In genomic region chr5:102013781-102014180, GRCm38 (mm10) we compare ENCODE assay signal across 20 mouse cellular contexts. TPM values are rescaled to one million over a fixed set of nuclear protein-coding genes. Genes with fewer than 3 reads are reported as not detected.
DNase-seq lines count a peak whose midpoint lies in the region; ATAC-seq lines count a peak whose summit lies in the region.
"Had no signal": no experiment of that assay in that cellular context is flagged by ENCODE, and none has a peak within 500 bp of the region (broad histone marks: within the 10 kb centered on the region; RNA-seq: fewer than 3 reads in every experiment).

No protein-coding gene starts in this region.

- peak; percentile 36 for ATAC-seq in forebrain, embryonic 13.5 days
- no peak for ATAC-seq in forebrain, embryonic 11.5 days (replicated peaks; ENCODE audit: low FRiP score)
- ATAC-seq in hindbrain, embryonic 13.5 days (ENCODE audit: low FRiP score): 0 out of 2 replicates have a peak, but pooled peaks have one; percentile 11
- ATAC-seq in kidney, embryonic 16.5 days (ENCODE audit: low FRiP score, low TSS enrichment): no peak
- peak; percentile 11; the same call in 1 of the 2 replicates for ATAC-seq in neural tube, embryonic 13.5 days (ENCODE audit: low read depth)

- H3K4me1 ChIP-seq in forebrain, embryonic 13.5 days: peaks cover 17% of the 10 kb centered on the region
- H3K4me1 ChIP-seq in forebrain, embryonic 11.5 days (replicated peaks; ENCODE audit: control insufficient read depth, insufficient read depth, low read length): no peaks in the 10 kb centered on the region
- peaks cover 14% of the 10 kb centered on the region for H3K4me1 ChIP-seq in hindbrain, embryonic 13.5 days (replicated peaks)
- H3K4me1 ChIP-seq in hindbrain, embryonic 10.5 days (replicated peaks): no peaks in the 10 kb centered on the region
- no peaks in the 10 kb centered on the region for H3K4me1 ChIP-seq in kidney, embryonic 16.5 days (ENCODE audit: insufficient read depth, low read length)
- H3K4me1 ChIP-seq in neural tube, embryonic 13.5 days (replicated peaks): peaks cover 12% of the 10 kb centered on the region; the same call in 1 of the 2 replicates
- H3K4me1 ChIP-seq: embryonic facial prominence, embryonic 15.5 days; neural tube, embryonic 12.5 days; stomach, embryonic 15.5 days had no signal

- no peaks in the 10 kb centered on the region for H3K9me3 ChIP-seq in forebrain, embryonic 13.5 days (replicated peaks)
- no peaks in the 10 kb centered on the region for H3K9me3 ChIP-seq in forebrain, embryonic 11.5 days (ENCODE audit: control insufficient read depth, low read length)
- H3K9me3 ChIP-seq in hindbrain, embryonic 13.5 days: no peaks in the 10 kb centered on the region
- H3K9me3 ChIP-seq in hindbrain, embryonic 10.5 days: 0 out of 2 replicates have a peak, but pooled peaks cover 3% of the 10 kb centered on the region
- 0 out of 2 replicates have a peak, but pooled peaks cover 3% of the 10 kb centered on the region for H3K9me3 ChIP-seq in kidney, embryonic 16.5 days (ENCODE audit: low read length)
- H3K9me3 ChIP-seq in neural tube, embryonic 13.5 days: no peaks in the 10 kb centered on the region
- H3K9me3 ChIP-seq: embryonic facial prominence, embryonic 15.5 days; heart, embryonic 13.5 days; midbrain, embryonic 10.5 days; neural tube, embryonic 12.5 days; stomach, embryonic 15.5 days had no signal

- no peak for DNase-seq in forebrain, embryonic 11.5 days (ENCODE audit: low spot score)
- DNase-seq in hindbrain, embryonic 10.5 days (ENCODE audit: low spot score): no peak
- peak; percentile 26 to 48 for DNase-seq in kidney, adult 8-10 months
- no peak for DNase-seq in neural tube, embryonic 10.5 days (ENCODE audit: extremely low spot score, low spot score)
- DNase-seq: adrenal gland, postnatal 36 days; gastrocnemius, postnatal 14 days; heart, postnatal 14 days; layer of hippocampus, postnatal 36 days; lung, postnatal 4 days; right cerebral cortex, postnatal 4 days; thymus, postnatal 25 days had no signal

- peak overlapping the region; percentile 28 for H3K4me2 ChIP-seq in forebrain, embryonic 13.5 days
- no peak overlapping the region for H3K4me2 ChIP-seq in forebrain, embryonic 11.5 days (ENCODE audit: low read depth, low read length, severe bottlenecking)
- H3K4me2 ChIP-seq in hindbrain, embryonic 13.5 days: no peak overlapping the region
- H3K4me2 ChIP-seq in kidney, embryonic 16.5 days (replicated peaks; ENCODE audit: low read depth, low read length): no peak overlapping the region
- no peak overlapping the region for H3K4me2 ChIP-seq in neural tube, embryonic 13.5 days
- H3K4me2 ChIP-seq: embryonic facial prominence, embryonic 15.5 days; heart, embryonic 13.5 days; neural tube, embryonic 12.5 days; stomach, embryonic 15.5 days had no signal

- peak overlapping the region; percentile 35; the same call in 1 of the 2 replicates for H3K27ac ChIP-seq in forebrain, embryonic 13.5 days
- no peak overlapping the region for H3K27ac ChIP-seq in forebrain, embryonic 11.5 days (ENCODE audit: low read depth, low read length)
- peak overlapping the region; percentile 46 for H3K27ac ChIP-seq in hindbrain, embryonic 13.5 days
- H3K27ac ChIP-seq in hindbrain, embryonic 10.5 days: no peak overlapping the region
- no peak overlapping the region for H3K27ac ChIP-seq in kidney, embryonic 16.5 days (ENCODE audit: low read length)
- no peak overlapping the region; the same call in 1 of the 2 replicates for H3K27ac ChIP-seq in neural tube, embryonic 13.5 days (replicated peaks)
- H3K27ac ChIP-seq: embryonic facial prominence, embryonic 15.5 days; heart, embryonic 13.5 days; midbrain, embryonic 10.5 days; neural tube, embryonic 12.5 days; stomach, embryonic 15.5 days had no signal

- H3K9ac ChIP-seq in forebrain, embryonic 13.5 days: no peak overlapping the region
- no peak overlapping the region for H3K9ac ChIP-seq in forebrain, embryonic 11.5 days (ENCODE audit: low read length)
- H3K9ac ChIP-seq in hindbrain, embryonic 13.5 days: no peak overlapping the region
- no peak overlapping the region for H3K9ac ChIP-seq in kidney, embryonic 16.5 days (replicated peaks; ENCODE audit: low read length)
- H3K9ac ChIP-seq in neural tube, embryonic 13.5 days: no peak overlapping the region
- H3K9ac ChIP-seq: embryonic facial prominence, embryonic 15.5 days; heart, embryonic 13.5 days; neural tube, embryonic 12.5 days; stomach, embryonic 15.5 days had no signal

- H3K27me3 ChIP-seq in forebrain, embryonic 13.5 days: no peaks in the 10 kb centered on the region
- no peaks in the 10 kb centered on the region for H3K27me3 ChIP-seq in forebrain, embryonic 11.5 days (ENCODE audit: control insufficient read depth, insufficient read depth, low read length)
- no peaks in the 10 kb centered on the region for H3K27me3 ChIP-seq in hindbrain, embryonic 13.5 days
- H3K27me3 ChIP-seq in hindbrain, embryonic 10.5 days (ENCODE audit: insufficient read depth, poor library complexity, severe bottlenecking): no peaks in the 10 kb centered on the region
- no peaks in the 10 kb centered on the region for H3K27me3 ChIP-seq in kidney, embryonic 16.5 days (ENCODE audit: insufficient read depth, low read length)
- H3K27me3 ChIP-seq in neural tube, embryonic 13.5 days: no peaks in the 10 kb centered on the region
- H3K27me3 ChIP-seq: embryonic facial prominence, embryonic 15.5 days; heart, embryonic 13.5 days; neural tube, embryonic 12.5 days; stomach, embryonic 15.5 days had no signal

- peaks cover 15% of the 10 kb centered on the region for H3K36me3 ChIP-seq in forebrain, embryonic 13.5 days (ENCODE audit: poor library complexity, severe bottlenecking)
- H3K36me3 ChIP-seq in forebrain, embryonic 11.5 days (ENCODE audit: control insufficient read depth, insufficient read depth, low read length): no peaks in the 10 kb centered on the region
- H3K36me3 ChIP-seq in hindbrain, embryonic 13.5 days: peaks cover 15% of the 10 kb centered on the region
- peaks cover 54% of the 10 kb centered on the region for H3K36me3 ChIP-seq in hindbrain, embryonic 10.5 days
- peaks cover 23% of the 10 kb centered on the region for H3K36me3 ChIP-seq in kidney, embryonic 16.5 days (ENCODE audit: insufficient read depth, low read length)
- H3K36me3 ChIP-seq in neural tube, embryonic 13.5 days: peaks cover 21% of the 10 kb centered on the region; the same call in 1 of the 2 replicates

- 70% methylated on average over 7 of the region's 7 CpGs for WGBS in forebrain, embryonic 13.5 days
- 87% methylated on average over 7 of the region's 7 CpGs for WGBS in forebrain, embryonic 11.5 days
- WGBS in hindbrain, embryonic 13.5 days: 72% methylated on average over 7 of the region's 7 CpGs
- 91% methylated on average over 7 of the region's 7 CpGs for WGBS in hindbrain, embryonic 10.5 days
- 94% methylated on average over 7 of the region's 7 CpGs for WGBS in kidney, embryonic 16.5 days
- WGBS in neural tube, embryonic 13.5 days: 85% methylated on average over 7 of the region's 7 CpGs

- H3K4me3 ChIP-seq in forebrain, embryonic 13.5 days: no peak overlapping the region
- no peak overlapping the region for H3K4me3 ChIP-seq in forebrain, embryonic 11.5 days (ENCODE audit: low read depth, low read length)
- no peak overlapping the region for H3K4me3 ChIP-seq in hindbrain, embryonic 13.5 days
- H3K4me3 ChIP-seq in hindbrain, embryonic 10.5 days: no peak overlapping the region
- H3K4me3 ChIP-seq in kidney, embryonic 16.5 days (ENCODE audit: low read length): no peak overlapping the region
- no peak overlapping the region for H3K4me3 ChIP-seq in neural tube, embryonic 13.5 days
- H3K4me3 ChIP-seq: embryonic facial prominence, embryonic 15.5 days; heart, embryonic 13.5 days; midbrain, embryonic 10.5 days; neural tube, embryonic 12.5 days; stomach, embryonic 15.5 days had no signal

RNA-seq across cellular contexts. Expression of gene Wdfy3, which starts 55.9 kb away (rescaled TPM):
- polyA plus RNA-seq in forebrain, embryonic 13.5 days (2015; fragmentation: Nextera tagmentation; extraction: Ambion mirVana): 22.9 and 24.6 TPM in 2 replicates
- 29.2 and 29.6 TPM in 2 replicates for polyA plus RNA-seq in forebrain, embryonic 11.5 days (2014; fragmentation: Nextera tagmentation; extraction: Ambion mirVana)
- 29.1 and 30.0 TPM in 2 replicates for polyA plus RNA-seq in hindbrain, embryonic 13.5 days (2015; fragmentation: Nextera tagmentation; extraction: Ambion mirVana)
- polyA plus RNA-seq in hindbrain, embryonic 10.5 days (2016; fragmentation: Nextera tagmentation; extraction: Ambion mirVana): 19.5 and 24.2 TPM in 2 replicates
- polyA plus RNA-seq in kidney, embryonic 16.5 days (2015; fragmentation: Nextera tagmentation; extraction: Ambion mirVana): 20.1 and 22.4 TPM in 2 replicates
- 27.0 and 31.1 TPM in 2 replicates for polyA plus RNA-seq in neural tube, embryonic 13.5 days (2015; fragmentation: Nextera tagmentation; extraction: Ambion mirVana)

Comparison
In these comparisons a context has a peak if more than half of its experiments do, and no peak if none do; other contexts are left out.
1. ATAC-seq: peak in forebrain, embryonic 13.5 days (single experiment), hindbrain, embryonic 13.5 days (single experiment) and neural tube, embryonic 13.5 days (single experiment); none in forebrain, embryonic 11.5 days (single experiment) and kidney, embryonic 16.5 days (single experiment).
2. H3K27ac ChIP-seq: peak in forebrain, embryonic 13.5 days (single experiment) and hindbrain, embryonic 13.5 days (single experiment); none in forebrain, embryonic 11.5 days (single experiment), hindbrain, embryonic 10.5 days (single experiment), kidney, embryonic 16.5 days (single experiment) and neural tube, embryonic 13.5 days (single experiment).
3. DNase-seq: peak in kidney, adult 8-10 months (2 of 2); none in forebrain, embryonic 11.5 days (single experiment), hindbrain, embryonic 10.5 days (single experiment) and neural tube, embryonic 10.5 days (single experiment).